Mouse (Mus musculus) retina, adult 2 months (tissue): ENCODE measurements at regions not wholly inside any gene's neighbourhood (a gene's known extent, or its start where the extent isn't known, plus 50 kb on each side); places are given as distances from the start of the nearest gene placed in this dataset.

ENCODE experiments used
- DNase-seq: peaks from one replicate; pipeline ENCODE4 v3.0.0-alpha.2; 2012; ENCODE audit warnings: low read depth, low spot score

DNA sequence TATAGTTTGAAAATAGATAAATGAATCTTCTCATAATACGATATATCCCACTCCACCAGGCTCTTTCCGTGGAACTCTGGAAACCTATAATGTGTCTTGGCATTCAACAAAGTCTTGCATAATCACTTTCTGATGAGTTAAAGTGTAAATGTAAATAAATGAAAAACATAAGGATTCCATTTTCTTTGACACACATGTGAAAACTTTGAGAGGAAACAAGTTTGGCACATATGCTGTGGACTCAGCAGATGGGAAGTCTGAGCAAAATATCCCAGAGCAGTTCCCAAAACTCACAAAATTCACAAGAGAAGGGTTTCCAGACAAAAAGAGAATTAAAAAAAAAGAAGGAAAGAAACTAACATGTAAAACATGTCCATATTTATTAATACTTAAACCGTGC, 645.3 kb upstream of the Adamts5 start:
- no peak for DNase-seq

DNA sequence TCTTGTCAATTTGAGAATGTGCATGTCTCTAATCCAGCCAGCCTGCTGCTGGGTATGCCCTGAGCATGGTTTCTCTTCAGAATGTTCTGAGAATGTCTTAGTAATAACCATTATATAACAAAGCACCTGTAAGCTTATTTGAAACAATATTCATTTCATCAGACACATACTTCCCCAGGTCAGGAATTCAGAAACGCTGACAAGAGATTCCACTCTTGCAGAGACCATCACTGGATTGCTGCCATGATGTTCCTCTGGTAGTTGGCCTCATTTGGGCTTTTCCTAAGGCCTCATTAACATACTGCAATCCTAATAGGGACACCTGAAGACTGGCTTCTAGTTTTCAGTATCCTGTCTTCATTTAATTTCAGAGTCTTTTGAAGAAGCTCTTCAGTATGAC, 642.5 kb upstream of the Adamts5 start:
- no peak for DNase-seq

GRCm38 (mm10) chr16:86536479-86536878, 634.9 kb upstream of the Adamts5 start:
- DNase-seq, result no peak

DNA sequence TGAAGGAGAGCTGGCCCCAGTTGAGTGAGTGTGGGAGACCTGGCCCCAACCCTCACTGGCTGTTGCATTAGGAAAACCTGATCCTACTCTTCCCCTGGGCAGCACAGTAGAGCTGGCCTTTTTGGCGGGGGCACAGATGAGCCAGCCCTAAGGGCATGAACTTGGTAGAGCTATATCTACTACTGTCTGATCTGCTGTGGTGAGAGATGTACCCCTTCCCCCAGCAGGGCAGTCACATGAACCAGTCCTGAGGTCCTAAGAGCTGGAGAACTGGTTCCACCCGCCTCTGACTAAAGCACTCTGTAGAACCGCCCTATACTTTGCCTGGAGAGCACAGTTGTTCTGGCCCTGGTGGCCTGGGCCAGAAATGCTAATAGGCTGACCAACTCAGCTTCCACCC, 622.5 kb upstream of the Adamts5 start:
- no peak for DNase-seq

- no peak for DNase-seq
These were observed 615.3 kb upstream of the Adamts5 start for GRCm38 (mm10) chr16:86516935-86517334.

DNA sequence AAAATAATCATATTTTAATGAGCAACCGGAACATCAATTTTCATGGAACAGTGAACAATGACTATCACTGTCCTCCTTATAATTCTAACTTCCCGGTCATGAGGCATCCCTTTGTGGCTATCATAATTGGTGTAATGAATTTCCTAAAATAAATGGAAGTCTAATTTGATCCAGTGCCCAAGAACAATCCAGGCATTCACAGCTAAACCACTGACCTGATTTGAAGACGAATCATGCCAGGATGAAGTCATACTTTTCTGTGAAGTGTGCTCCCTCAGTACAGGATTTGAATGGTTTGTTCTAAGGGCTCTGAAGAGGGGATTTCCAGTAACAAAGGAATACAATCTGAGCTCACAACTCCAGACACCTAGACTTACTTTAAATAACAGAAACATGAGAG, 614.5 kb upstream of the Adamts5 start:
- DNase-seq, result peak; percentile 20

- DNase-seq, result no peak
These were observed 599.7 kb upstream of the Adamts5 start for GRCm38 (mm10) chr16:86501074-86501952.

- no peak for DNase-seq
These were observed 573.5 kb upstream of the Adamts5 start for GRCm38 (mm10) chr16:86475145-86475544.

GRCm38 (mm10) chr16:86473059-86473740, 571.6 kb upstream of the Adamts5 start:
- no peak for DNase-seq

GRCm38 (mm10) chr16:86461073-86461472, 559.4 kb upstream of the Adamts5 start:
- no peak for DNase-seq

GRCm38 (mm10) chr16:86456649-86457048, 555.0 kb upstream of the Adamts5 start:
- DNase-seq, result no peak

- no peak for DNase-seq
These were observed 553.2 kb upstream of the Adamts5 start for GRCm38 (mm10) chr16:86454810-86455209.

- DNase-seq, result no peak
These were observed 552.4 kb upstream of the Adamts5 start for GRCm38 (mm10) chr16:86454031-86454430.

DNA sequence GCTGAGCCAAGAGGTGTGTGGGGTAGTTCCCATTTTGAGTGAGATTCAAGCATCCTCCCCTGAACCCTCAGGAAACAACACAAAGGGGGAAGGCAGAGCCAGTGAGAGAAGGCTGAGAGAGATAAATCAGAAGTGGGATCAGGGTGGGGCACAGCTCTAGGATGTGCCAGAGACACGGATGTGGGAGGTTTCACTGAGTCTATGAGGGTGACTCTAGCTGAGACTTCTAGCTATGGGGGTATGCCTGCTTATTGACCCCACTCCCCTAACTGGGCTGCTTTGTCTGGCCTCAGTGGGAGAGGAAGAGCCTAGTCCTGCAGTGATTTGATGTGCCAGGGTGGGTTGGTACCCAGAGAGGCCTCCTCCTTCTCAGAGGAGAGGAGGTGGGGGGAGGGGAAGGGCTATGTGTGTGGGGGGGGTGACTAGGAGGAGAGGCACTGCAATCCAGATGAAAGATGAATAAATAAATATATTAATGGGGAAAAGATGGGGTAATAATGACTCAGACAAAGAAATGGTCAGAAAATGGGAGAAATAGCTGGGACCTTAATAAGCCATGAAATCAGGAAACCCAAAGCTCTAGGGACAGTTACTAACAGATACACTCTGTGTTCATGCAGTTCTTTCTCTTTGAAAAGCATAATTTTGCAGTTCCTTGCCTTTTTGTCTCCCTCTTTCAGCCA, 547.0 kb upstream of the Adamts5 start:
- no peak for DNase-seq

DNA sequence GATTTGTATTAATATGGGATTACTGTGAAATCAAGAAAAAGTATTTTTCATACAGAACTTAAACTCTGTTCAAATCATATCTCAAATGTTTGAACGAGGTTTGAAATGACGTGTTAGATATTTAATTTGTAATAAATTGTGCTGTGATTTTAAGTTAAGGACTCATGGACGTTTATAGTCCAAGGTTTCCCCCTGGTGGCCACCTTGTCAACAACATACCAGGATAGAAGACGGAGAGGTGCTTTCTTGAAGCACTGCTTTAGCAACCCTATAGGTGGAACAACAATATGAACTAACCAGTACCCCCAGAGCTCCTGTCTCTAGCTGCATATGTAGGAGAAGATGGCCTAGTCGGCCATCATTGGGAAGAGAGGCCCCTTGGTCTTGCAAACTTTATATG, 517.8 kb upstream of the Adamts5 start:
- peak; percentile 15 for DNase-seq

DNA sequence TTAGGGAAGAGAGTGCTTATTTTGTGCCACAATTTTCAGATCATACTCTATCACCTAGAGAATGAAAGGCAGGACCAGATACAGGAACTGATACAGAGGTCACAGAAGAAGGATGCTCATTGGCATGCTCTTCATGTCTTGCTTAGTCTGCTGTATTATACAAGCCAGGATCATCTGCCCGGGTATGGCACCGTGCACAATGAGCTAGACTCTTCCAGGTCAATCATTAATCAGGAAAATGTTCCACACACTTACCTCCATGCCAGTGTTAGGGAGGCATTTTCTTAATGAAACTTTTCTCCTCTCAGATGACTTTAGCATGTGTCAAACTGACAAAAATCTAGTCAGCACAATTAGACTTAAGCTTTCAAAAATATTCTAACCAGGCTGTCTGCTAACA, 502.7 kb upstream of the Adamts5 start:
- DNase-seq, result no peak

- no peak for DNase-seq
These were observed 499.8 kb upstream of the Adamts5 start for GRCm38 (mm10) chr16:86401381-86401780.

- DNase-seq, result no peak
These were observed 497.7 kb upstream of the Adamts5 start for GRCm38 (mm10) chr16:86399288-86399687.

DNA sequence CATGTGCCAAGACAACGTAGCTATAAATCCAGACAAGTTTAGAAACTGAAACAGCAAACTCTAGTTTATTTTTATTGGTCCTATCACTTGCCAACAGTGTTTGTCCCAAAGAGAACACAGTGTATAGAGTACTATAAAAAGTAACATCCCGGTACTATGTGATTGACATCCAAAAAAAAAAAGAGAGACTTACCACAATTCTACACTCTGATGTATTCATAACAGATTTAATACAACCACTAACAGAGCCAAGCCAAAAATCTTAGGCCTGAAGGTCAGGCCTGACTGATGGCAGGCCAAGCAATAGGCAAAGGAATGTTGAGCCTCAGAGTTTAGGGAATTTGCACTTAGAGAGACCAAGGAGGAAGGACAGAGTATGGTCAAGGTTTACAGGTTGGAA, 495.9 kb upstream of the Adamts5 start:
- DNase-seq, result no peak

DNA sequence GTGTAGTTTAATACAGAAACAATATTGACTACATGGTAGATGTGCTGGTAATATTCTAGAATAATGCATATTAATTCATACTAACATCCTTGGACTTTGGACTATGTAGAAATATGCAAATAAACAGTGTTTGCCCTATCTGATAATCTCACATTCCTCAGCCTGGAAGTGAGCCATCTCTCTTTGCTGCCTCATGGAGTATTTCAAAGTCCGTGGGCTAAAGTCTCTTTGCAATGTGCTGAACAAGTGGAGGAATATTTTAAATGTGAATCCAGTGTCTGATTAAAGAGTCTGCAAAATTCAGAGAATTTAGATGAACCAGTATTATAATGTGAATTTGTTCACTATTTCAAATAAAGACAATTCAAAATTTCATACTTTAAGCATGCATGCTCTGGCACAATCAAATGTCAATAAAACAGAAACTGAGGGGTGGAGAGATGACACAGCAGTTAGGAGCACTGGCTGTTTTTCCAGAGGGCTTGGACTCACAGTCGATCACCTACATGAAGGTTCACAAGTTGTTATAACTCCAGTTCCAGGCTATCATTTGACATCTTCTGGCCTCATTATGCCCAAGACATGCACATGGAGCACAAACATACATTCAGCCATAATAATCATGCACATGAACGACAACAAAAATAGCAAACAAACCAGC, 487.6 kb upstream of the Adamts5 start:
- no peak for DNase-seq

DNA sequence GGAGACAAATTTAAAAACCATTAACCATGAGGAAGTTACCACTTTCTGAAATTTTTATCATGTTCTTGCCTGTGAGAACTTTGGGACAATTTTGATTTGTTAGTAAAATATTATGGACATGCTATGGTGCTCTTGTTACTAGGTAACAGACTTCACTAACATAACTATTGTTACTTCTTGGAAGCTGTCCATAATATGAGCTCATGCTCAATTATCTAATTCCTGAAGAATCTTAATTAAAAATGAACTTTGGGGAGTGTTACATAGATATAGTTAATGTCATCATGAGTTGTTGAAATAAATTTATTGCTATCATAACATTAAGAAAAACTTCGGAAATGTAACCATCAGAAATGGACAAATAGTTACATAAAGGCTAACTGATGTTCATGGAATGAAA, 486.5 kb upstream of the Adamts5 start:
- no peak for DNase-seq

DNA sequence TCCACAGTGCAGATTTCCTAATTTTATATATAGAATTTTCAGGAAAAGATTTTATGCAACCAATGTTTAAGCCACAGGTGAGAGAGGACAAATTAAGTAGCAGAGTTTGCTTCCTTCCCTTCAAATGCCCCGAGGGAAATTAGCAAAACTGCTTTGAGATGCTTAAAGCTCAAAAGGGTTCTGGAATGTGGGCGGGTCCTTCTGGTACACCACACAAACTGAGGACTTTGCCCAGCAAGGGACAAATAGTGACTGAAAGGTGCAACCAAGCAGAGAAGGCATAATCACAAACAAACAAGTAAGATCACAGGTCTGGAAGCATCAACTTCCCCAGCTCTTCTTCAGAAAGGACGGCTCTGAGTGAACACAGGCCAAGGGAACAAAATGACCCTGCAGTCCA, 476.4 kb upstream of the Adamts5 start:
- no peak for DNase-seq
